8 mouse cellular contexts compared by ENCODE assay signal in genomic region chr13:114458291-114458885, GRCm38 (mm10). TPM values are rescaled to one million over a fixed set of nuclear protein-coding genes. Genes with fewer than 3 reads are reported as not detected.
DNase-seq lines count a peak whose midpoint lies in the region; ATAC-seq and TF ChIP-seq lines count a peak whose summit lies in the region.

No protein-coding gene starts in this region.

- H3K9me3 ChIP-seq in heart, embryonic 10.5 days: no peaks in the 10 kb centered on the region
- H3K9me3 ChIP-seq in kidney, postnatal 0 days (replicated peaks; ENCODE audit: low read length): no peaks in the 10 kb centered on the region

- H3K9ac ChIP-seq in kidney, postnatal 0 days (ENCODE audit: low read depth, low read length): 0 out of 2 replicates have a peak overlapping the region, but pooled peaks have one; percentile 10

- TF ChIP-seq CTCF in kidney, postnatal 0 days (IDR thresholded peaks at IDR 0.05; ENCODE audit: low read depth): peak; percentile 12; the same call in 1 of the 2 replicates

- intact Hi-C loops in left cerebral cortex, postnatal 25 days (cut with DNase I): loop anchor here (5.0 to 10.0 kb wide), 2 partner anchors 164 to 261 kb away; no protein-coding TSS in a partner anchor

- H3K4me2 ChIP-seq in kidney, postnatal 0 days (ENCODE audit: low read length): peak overlapping the region; percentile 99

- peak; percentile 67 for ATAC-seq in kidney, postnatal 0 days (replicated peaks; ENCODE audit: low FRiP score, low read depth)
- ATAC-seq in megakaryocyte, adult 5-6 weeks (ENCODE audit: poor library complexity, severe bottlenecking): peak; percentile 33

- peak; percentile 19 to 27 for DNase-seq in left cerebral cortex, postnatal 25 days (ENCODE audit: low spot score in 2 of 2)
- DNase-seq in left cerebral cortex, adult 8-10 months (ENCODE audit: low spot score in 2 of 2): no peak
- DNase-seq in embryo, embryonic 10.5 days (ENCODE audit: low spot score): peak; percentile 78
- DNase-seq in heart, embryonic 10.5 days (ENCODE audit: low spot score): peak; percentile 75
- peak; percentile 61 for DNase-seq in kidney, postnatal 0 days (ENCODE audit: low spot score)
- peak; percentile 25 to 35 for DNase-seq in right cerebral cortex, postnatal 10 days (ENCODE audit: low spot score in 2 of 2)
- no peak for DNase-seq in yolk sac, embryonic 10.5 days (ENCODE audit: low spot score)

- H3K27me3 ChIP-seq in heart, embryonic 10.5 days (ENCODE audit: insufficient read depth, poor library complexity, severe bottlenecking): peaks cover 51% of the 10 kb centered on the region
- H3K27me3 ChIP-seq in kidney, postnatal 0 days (ENCODE audit: insufficient read depth, low read length): peaks cover 19% of the 10 kb centered on the region

- H3K36me3 ChIP-seq in heart, embryonic 10.5 days: no peaks in the 10 kb centered on the region
- no peaks in the 10 kb centered on the region for H3K36me3 ChIP-seq in kidney, postnatal 0 days (ENCODE audit: insufficient read depth, low read length)

- H3K27ac ChIP-seq in heart, embryonic 10.5 days: peak overlapping the region; percentile 73
- H3K27ac ChIP-seq in kidney, postnatal 0 days: no peak overlapping the region

- peak overlapping the region; percentile 75 for H3K4me3 ChIP-seq in heart, embryonic 10.5 days
- peak overlapping the region; percentile 48 for H3K4me3 ChIP-seq in kidney, postnatal 0 days (replicated peaks; ENCODE audit: low read depth, low read length)

- under 1% methylated on average over 56 of the region's 56 CpGs for WGBS in heart, embryonic 10.5 days
- WGBS in kidney, postnatal 0 days: under 1% methylated on average over 53 of the region's 56 CpGs

- peaks cover 24% of the 10 kb centered on the region for H3K4me1 ChIP-seq in heart, embryonic 10.5 days
- H3K4me1 ChIP-seq in kidney, postnatal 0 days (replicated peaks; ENCODE audit: insufficient read depth, low read length): peaks cover 12% of the 10 kb centered on the region; the same call in 1 of the 2 replicates

RNA-seq across cellular contexts. Expression of gene Fst, which starts 0.4 kb away (rescaled TPM):
- 10 to 100 TPM in 1 of 2 experiments, 1 to 10 TPM in 1; 7.2 to 11.5 TPM for total RNA-seq in left cerebral cortex, postnatal 25 days (2021)
- total RNA-seq in left cerebral cortex, adult 8-10 months (2022): 1 to 10 TPM; 3.4 to 6.1 (median 5.2) TPM
- 3.7 and 10.6 TPM in 2 replicates for polyA plus RNA-seq in heart, embryonic 10.5 days (2016; fragmentation: Nextera tagmentation; extraction: Ambion mirVana)
- 1.7 and 2.9 TPM in 2 replicates for polyA plus RNA-seq in kidney, postnatal 0 days (2015; fragmentation: Nextera tagmentation; extraction: Ambion mirVana)
- 0.91 and 1.5 TPM in 2 replicates for total RNA-seq in megakaryocyte, adult 5-6 weeks (2015)
- total RNA-seq in megakaryocyte, adult 5-6 weeks (2017): 0.18 and 0.89 TPM in 2 replicates

Comparison
In these comparisons a context has a peak if more than half of its experiments do, and no peak if none do; other contexts are left out.
1. DNase-seq: peak in left cerebral cortex, postnatal 25 days (2 of 2), embryo, embryonic 10.5 days (single experiment), heart, embryonic 10.5 days (single experiment), kidney, postnatal 0 days (single experiment) and right cerebral cortex, postnatal 10 days (2 of 2); none in left cerebral cortex, adult 8-10 months (0 of 2) and yolk sac, embryonic 10.5 days (single experiment).